Mouse (Mus musculus) kidney, postnatal 0 days (tissue): ENCODE data around the gene Klri2. TPM values are rescaled to one million over a fixed set of nuclear protein-coding genes. Genes with fewer than 3 reads are reported as not detected.
"Not testable (repeated sequence)": the region's sequence is repeated elsewhere in the genome, so short reads cannot be mapped to it uniquely, and the experiment has no call there.

Experiments used
- ATAC-seq: fragments of 200-750 bp; cut with Nextera tagmentation; replicated peaks from 2 replicates; pipeline ENCODE4 v1.8.0; 2017; ENCODE audit warnings: low read depth, moderate number of reproducible peaks, moderate TSS enrichment, moderate library complexity; ENCODE audit not compliant: low FRiP score
- DNase-seq: peaks from one replicate; pipeline ENCODE4 v3.0.0-alpha.2; 2016; ENCODE audit warnings: low spot score
- H3K27ac ChIP-seq: fragments of 300-500 bp; sonication (generic); 2 replicates; pipeline ENCODE4 v1.5.1; 2014; ENCODE audit warnings: mild to moderate bottlenecking
- H3K27me3 ChIP-seq: fragments of 300-500 bp; sonication (generic); 2 replicates; pipeline ENCODE4 v1.6.1; 2014; ENCODE audit warnings: low read length, mixed read lengths; ENCODE audit not compliant: insufficient read depth
- H3K36me3 ChIP-seq: fragments of 300-500 bp; sonication (generic); 2 replicates; pipeline ENCODE4 v1.6.1; 2014; ENCODE audit warnings: low read length, mixed read lengths; ENCODE audit not compliant: insufficient read depth
- H3K4me1 ChIP-seq: fragments of 300-500 bp; sonication (generic); replicated peaks from 2 replicates; pipeline ENCODE4 v1.6.1; 2014; ENCODE audit warnings: antibody characterized with exemption, low read length, mixed read lengths; ENCODE audit not compliant: insufficient read depth
- H3K4me2 ChIP-seq: fragments of 300-500 bp; sonication (generic); 2 replicates; pipeline ENCODE4 v1.6.1; 2014; ENCODE audit warnings: mild to moderate bottlenecking, low read length, moderate library complexity, mixed read lengths
- H3K4me3 ChIP-seq: fragments of 300-500 bp; sonication (generic); replicated peaks from 2 replicates; pipeline ENCODE4 v1.5.1; 2014; ENCODE audit warnings: low read depth, low read length
- H3K9ac ChIP-seq: fragments of 300-500 bp; sonication (generic); 2 replicates; pipeline ENCODE4 v1.6.1; 2014; ENCODE audit warnings: low read depth, low read length
- H3K9me3 ChIP-seq: fragments of 300-500 bp; sonication (generic); replicated peaks from 2 replicates; pipeline ENCODE4 v1.6.1; 2016; ENCODE audit warnings: low read length, inconsistent platforms, mixed read lengths
- CTCF ChIP-seq: IDR thresholded peaks from 2 replicates; pipeline ENCODE4 v1.5.1; 2016; ENCODE audit warnings: antibody characterized with exemption, low read depth, mild to moderate bottlenecking, moderate library complexity
- WGBS: fragments of 180-500 bp; shearing (Covaris S2); extraction: QIAGEN DNeasy Blood & Tissue Kit; methylation state at CpG from one replicate; pipeline ENCODE4 v1.1.7; 2014; 5-methylcytosine and 5-hydroxymethylcytosine counted together
- microRNA-seq: library from miRNA; unstranded; fragments of <30 nt; microRNA quantifications from one replicate; pipeline ENCODE4, GENCODE M21; 2016
- polyA plus RNA-seq: library from polyadenylated mRNA; unstranded; fragments of >200 nt; fragmentation: Nextera tagmentation; extraction: Ambion mirVana; gene quantifications from 2 replicates; pipeline ENCODE4 v1.2.1, GENCODE M21; 2015

Klri2 gene
- polyA plus RNA-seq, 1 experiment from 2014 or later, result 0.05 TPM

GRCm38 (mm10) chr6:129721390-129721789 is 18.9 kb downstream of the Klri2 start:
- H3K27ac ChIP-seq, result no peak overlapping the region
- ATAC-seq (peak; percentile 43; the same call in 1 of the 2 replicates), DNase-seq (no peak)
- H3K36me3 ChIP-seq, result no peaks in the 10 kb centered on the region
- H3K9ac ChIP-seq, result no peak overlapping the region
- H3K4me1 ChIP-seq, result no peaks in the 10 kb centered on the region
- TF ChIP-seq CTCF, result no peak
- no peak overlapping the region for H3K4me3 ChIP-seq
- H3K4me2 ChIP-seq, result no peak overlapping the region
- no peaks in the 10 kb centered on the region for H3K9me3 ChIP-seq
- H3K27me3 ChIP-seq, result no peaks in the 10 kb centered on the region
- WGBS, result 81% methylated on average over 1 of the region's 1 CpGs

GRCm38 (mm10) chr6:129720487-129720886 is 19.8 kb downstream of the Klri2 start:
- Histone ChIP-seq H3K27ac (no peak overlapping the region), H3K27me3 (no peaks in the 10 kb centered on the region), H3K4me1 (no peaks in the 10 kb centered on the region), H3K9me3 (no peaks in the 10 kb centered on the region), H3K9ac (no peak overlapping the region), H3K4me3 (no peak overlapping the region), H3K4me2 (no peak overlapping the region), H3K36me3 (no peaks in the 10 kb centered on the region)
- 0 out of 2 replicates have a peak, but pooled peaks have one; percentile 21 for ATAC-seq
- peak; percentile 40 for DNase-seq
- 3% methylated on average over 3 of the region's 3 CpGs for WGBS
- no peak for TF ChIP-seq CTCF

- H3K4me3 ChIP-seq, result no peak within 1 kb of the TSS
- H3K4me2 ChIP-seq, result no peak within 1 kb of the TSS
- no peak within 1 kb of the TSS for H3K9ac ChIP-seq
- no peaks in the 10 kb centered on the region for H3K9me3 ChIP-seq
- TF ChIP-seq CTCF, result no peak
- no peak within 1 kb of the TSS for H3K27ac ChIP-seq
- H3K36me3 ChIP-seq, result no peaks in the 10 kb centered on the region
- ATAC-seq (no peak), DNase-seq (no peak)
- WGBS, result 88% methylated on average over 4 of the region's 4 CpGs
- no peaks in the 10 kb centered on the region for H3K4me1 ChIP-seq
- no peaks in the 10 kb centered on the region for H3K27me3 ChIP-seq
These were observed 23.3 kb downstream of the Klri2 start, which contains the start of gene Klri1 for GRCm38 (mm10) chr6:129717032-129717431. Gene Klri1, minus strand, starts transcription at chr6:129717132.

- no peaks in the 10 kb centered on the region for H3K27me3 ChIP-seq
- H3K36me3 ChIP-seq, result no peaks in the 10 kb centered on the region
- no peak overlapping the region for H3K4me3 ChIP-seq
- no peaks in the 10 kb centered on the region for H3K9me3 ChIP-seq
- H3K4me1 ChIP-seq, result no peaks in the 10 kb centered on the region
- ATAC-seq (no peak), DNase-seq (peak; percentile 4)
- no peak for TF ChIP-seq CTCF
- no peak overlapping the region for H3K4me2 ChIP-seq
- WGBS, result 35% methylated on average over 1 of the region's 1 CpGs
- H3K9ac ChIP-seq, result no peak overlapping the region
- H3K27ac ChIP-seq, result no peak overlapping the region
These were observed 26.7 kb downstream of the Klri2 start for GRCm38 (mm10) chr6:129713566-129713965.

- not testable (repeated sequence) for H3K4me2 ChIP-seq, H3K27me3 ChIP-seq, H3K36me3 ChIP-seq, H3K27ac ChIP-seq, H3K4me1 ChIP-seq, DNase-seq, H3K4me3 ChIP-seq, ATAC-seq, H3K9me3 ChIP-seq, H3K9ac ChIP-seq
- WGBS, result 47% methylated on average over 10 of the region's 10 CpGs
These were observed 48.8 kb downstream of the Klri2 start for GRCm38 (mm10) chr6:129691436-129691835.

GRCm38 (mm10) chr6:129680379-129680778 is 59.9 kb downstream of the Klri2 start:
- H3K27me3 ChIP-seq, result no peaks in the 10 kb centered on the region
- ATAC-seq, result no peak; the same call in 1 of the 2 replicates
- no peaks in the 10 kb centered on the region for H3K4me1 ChIP-seq
- no peak overlapping the region for H3K27ac ChIP-seq
- H3K9ac ChIP-seq, result no peak overlapping the region
- H3K36me3 ChIP-seq, result no peaks in the 10 kb centered on the region
- 77% methylated on average over 1 of the region's 1 CpGs for WGBS
- no peaks in the 10 kb centered on the region for H3K9me3 ChIP-seq
- H3K4me3 ChIP-seq, result no peak overlapping the region
- H3K4me2 ChIP-seq, result no peak overlapping the region
- TF ChIP-seq CTCF, result no peak
- no peak for DNase-seq

Small RNA genes lying within 50 kb of the gene (microRNA-seq; reads per million reads assigned to microRNA genes)
- gene Mir680-1, result not detected

Other genes starting within 250 kb of the Klri2 start
- gene Olr1, start 233.3 kb downstream of the Klri2 start, polyA plus RNA-seq, result not detected in 2 replicates
- gene Tmem52b, start 227.9 kb downstream of the Klri2 start, polyA plus RNA-seq, result 96.6 and 98.5 TPM in 2 replicates
- 126 and 139 TPM in 2 replicates for gene Gabarapl1, start 207.3 kb downstream of the Klri2 start, polyA plus RNA-seq
- not detected in 2 replicates for gene Klre1, start 162.6 kb downstream of the Klri2 start, polyA plus RNA-seq
- 0.32 and 0.45 TPM in 2 replicates for gene Klrd1, start 148.7 kb downstream of the Klri2 start, polyA plus RNA-seq
- gene Klrk1, start 116.6 kb downstream of the Klri2 start, polyA plus RNA-seq, result 0.14 and 0.18 TPM in 2 replicates
- gene Klrc3, start 97.1 kb downstream of the Klri2 start, polyA plus RNA-seq, result not detected in 2 replicates
- gene Klrc2, start 79.8 kb downstream of the Klri2 start, polyA plus RNA-seq, result not detected in 2 replicates
- gene Klrc1, start 61.5 kb downstream of the Klri2 start, polyA plus RNA-seq, result not detected in 2 replicates
- not detected in 2 replicates for gene Klri1, start 23.4 kb downstream of the Klri2 start, polyA plus RNA-seq
- gene Gm156, start 43.8 kb upstream of the Klri2 start, polyA plus RNA-seq, result not detected in 2 replicates
- not detected in 2 replicates for gene Gm17631, start 122.2 kb upstream of the Klri2 start, polyA plus RNA-seq
- 0.09 TPM in 1 of 2 replicates, not detected in the other for gene Klra17, start 136.2 kb upstream of the Klri2 start, polyA plus RNA-seq
- not detected in 2 replicates for gene Klra5, start 177.2 kb upstream of the Klri2 start, polyA plus RNA-seq